ENCODE assay signal across 24 mouse cellular contexts in genomic region chr3:51130709-51131108, GRCm38 (mm10).
DNase-seq lines count a peak whose midpoint lies in the region; ATAC-seq lines count a peak whose summit lies in the region.
"Had no signal": no experiment of that assay in that cellular context is flagged by ENCODE, and none has a peak within 500 bp of the region (broad histone marks: within the 10 kb centered on the region; RNA-seq: fewer than 3 reads in every experiment).

No protein-coding gene starts in this region.

- H3K4me1 ChIP-seq in lung, embryonic 16.5 days (replicated peaks; ENCODE audit: control insufficient read depth, insufficient read depth, low read length) = no peaks in the 10 kb centered on the region
- H3K4me1 ChIP-seq: embryonic facial prominence, embryonic 15.5 days; heart, embryonic 12.5 days; hindbrain, embryonic 12.5 days had no signal

- H3K27me3 ChIP-seq in lung, embryonic 16.5 days (ENCODE audit: control insufficient read depth, insufficient read depth, low read depth, low read length) = no peaks in the 10 kb centered on the region
- H3K27me3 ChIP-seq: CH12.LX; embryonic facial prominence, embryonic 15.5 days; heart, embryonic 12.5 days; hindbrain, embryonic 12.5 days; Patski had no signal

- H3K4me2 ChIP-seq in lung, embryonic 16.5 days (ENCODE audit: low read depth, low read length) = no peak overlapping the region
- H3K4me2 ChIP-seq: embryonic facial prominence, embryonic 15.5 days; heart, embryonic 12.5 days; hindbrain, embryonic 12.5 days had no signal

- no peak overlapping the region for H3K9ac ChIP-seq in lung, embryonic 16.5 days (ENCODE audit: low read length)
- H3K9ac ChIP-seq: embryonic facial prominence, embryonic 15.5 days; heart, embryonic 12.5 days; hindbrain, embryonic 12.5 days had no signal

- peak; percentile 66 for ATAC-seq in lung, embryonic 16.5 days (ENCODE audit: low read depth)
- ATAC-seq: activated CD4-positive, CD25-positive, alpha-beta regulatory T cell, adult 4 months; forebrain, embryonic 14.5 days; hindbrain, embryonic 16.5 days; inflammation-experienced regulatory T-cells, adult 6 months; Patski had no signal

- peak; percentile 26 for DNase-seq in adrenal gland, adult 8-10 months
- DNase-seq in adrenal gland, adult 18-20 months (ENCODE audit: low spot score in 2 of 2) = no peak
- peak; percentile 48 to 56 for DNase-seq in adrenal gland, postnatal 36 days
- DNase-seq in lung, postnatal 25 days (ENCODE audit: low spot score) = peak; percentile 35
- DNase-seq in thymus, postnatal 4 days = no peak
- DNase-seq in cerebellum, adult 11-12 months = no peak
- DNase-seq: cerebellum, adult 2 months; cerebellum, postnatal 10 days; embryo, embryonic 11 days; gastrocnemius, adult 2 months; gastrocnemius, postnatal 25 days; heart, postnatal 36 days had no signal

- H3K9me3 ChIP-seq in lung, embryonic 16.5 days (ENCODE audit: control insufficient read depth, low read length) = no peaks in the 10 kb centered on the region
- H3K9me3 ChIP-seq: embryonic facial prominence, embryonic 15.5 days; forebrain, embryonic 10.5 days; heart, embryonic 12.5 days; hindbrain, embryonic 12.5 days had no signal

- no peak overlapping the region for H3K4me3 ChIP-seq in lung, embryonic 16.5 days (ENCODE audit: low read length)
- H3K4me3 ChIP-seq: embryonic facial prominence, embryonic 15.5 days; erythroblast, embryonic 14.5 days; forebrain, embryonic 10.5 days; gastrocnemius, adult 2 months; heart, embryonic 12.5 days; hindbrain, embryonic 12.5 days had no signal

- H3K36me3 ChIP-seq in lung, embryonic 16.5 days (ENCODE audit: control insufficient read depth, insufficient read depth, low read length) = no peaks in the 10 kb centered on the region
- H3K36me3 ChIP-seq: embryonic facial prominence, embryonic 15.5 days; forebrain, embryonic 10.5 days; heart, embryonic 12.5 days; hindbrain, embryonic 12.5 days had no signal

- 64% methylated on average over 5 of the region's 5 CpGs for WGBS in lung, embryonic 16.5 days

- H3K27ac ChIP-seq in lung, embryonic 16.5 days (ENCODE audit: low read length) = no peak overlapping the region
- H3K27ac ChIP-seq: embryonic facial prominence, embryonic 15.5 days; forebrain, embryonic 10.5 days; gastrocnemius, adult 2 months; hindbrain, embryonic 12.5 days had no signal

Comparison
In these comparisons a context has a peak if more than half of its experiments do, and no peak if none do; other contexts are left out.
1. DNase-seq: peak in adrenal gland, adult 8-10 months (single experiment), adrenal gland, postnatal 36 days (2 of 2) and lung, postnatal 25 days (single experiment); none in adrenal gland, adult 18-20 months (0 of 2), thymus, postnatal 4 days (single experiment) and cerebellum, adult 11-12 months (single experiment).